Mouse (Mus musculus) megakaryocyte, embryonic 14.5 days (primary cell): Measurements from ENCODE around the gene Mgarp. TPM values are rescaled to one million over a fixed set of nuclear protein-coding genes. Genes with fewer than 3 reads are reported as not detected.

Experiments used
- H3K27me3 ChIP-seq: replicated peaks from 2 replicates; pipeline ENCODE3; 2012; ENCODE audit warnings: inconsistent platforms
- H3K36me3 ChIP-seq: replicated peaks from 2 replicates; pipeline ENCODE3; 2012; ENCODE audit warnings: low read length, inconsistent platforms, mixed read lengths
- H3K4me1 ChIP-seq: 2 replicates; pipeline ENCODE4 v1.6.1; 2012; ENCODE audit warnings: inconsistent platforms
- H3K4me3 ChIP-seq: replicated peaks from 2 replicates; pipeline ENCODE3; 2012; ENCODE audit warnings: moderate library complexity, mild to moderate bottlenecking, inconsistent platforms
- H3K9me3 ChIP-seq: 2 replicates; pipeline ENCODE4 v1.6.1; 2012; ENCODE audit warnings: inconsistent platforms
- FLI1 ChIP-seq: IDR thresholded peaks from 2 replicates; pipeline ENCODE4 v1.6.1; 2012; ENCODE audit warnings: low read length, inconsistent platforms, mixed read lengths
- GATA1 ChIP-seq: IDR thresholded peaks from 3 replicates; pipeline ENCODE4 v1.6.1; 2012; ENCODE audit warnings: mixed read lengths, low read length, inconsistent platforms, borderline replicate concordance
- polyA plus RNA-seq: library from polyadenylated mRNA; stranded (reverse); fragments of >175 nt; gene quantifications from 2 replicates; pipeline ENCODE4 v1.2.3, GENCODE M21; 2012; ENCODE audit warnings: low replicate concordance; ENCODE audit not compliant: insufficient read depth

Gene Mgarp
- polyA plus RNA-seq, 1 experiment = 6.5 TPM

GRCm38 (mm10) chr3:51372883-51373282 is 23.7 kb downstream of the Mgarp start:
- H3K4me3 ChIP-seq = peak overlapping the region; percentile 85

GRCm38 (mm10) chr3:51371826-51372225 is 24.7 kb downstream of the Mgarp start:
- H3K9me3 ChIP-seq = no peaks in the 10 kb centered on the region; the same call in 1 of the 2 replicates
- peaks cover 30% of the 10 kb centered on the region for H3K4me1 ChIP-seq
- TF ChIP-seq FLI1 (no peak), GATA1 (no peak)
- H3K4me3 ChIP-seq = no peak overlapping the region
- peaks cover 9% of the 10 kb centered on the region for H3K27me3 ChIP-seq
- H3K36me3 ChIP-seq = no peaks in the 10 kb centered on the region

More at GRCm38 (mm10) chr3:51372883-51373282, 23.7 kb downstream of the Mgarp start:
- Histone ChIP-seq H3K36me3 (no peaks in the 10 kb centered on the region), H3K27me3 (peaks cover 6% of the 10 kb centered on the region), H3K9me3 (no peaks in the 10 kb centered on the region), H3K4me1 (peaks cover 31% of the 10 kb centered on the region)
- TF ChIP-seq FLI1 (no peak), GATA1 (no peak)

GRCm38 (mm10) chr3:51368011-51368410 is 28.5 kb downstream of the Mgarp start:
- Histone ChIP-seq H3K27me3 (peaks cover 16% of the 10 kb centered on the region), H3K4me1 (peaks cover 40% of the 10 kb centered on the region), H3K9me3 (peaks cover 8% of the 10 kb centered on the region), H3K4me3 (no peak overlapping the region), H3K36me3 (no peaks in the 10 kb centered on the region)
- TF ChIP-seq GATA1 (no peak), FLI1 (no peak)

DNA sequence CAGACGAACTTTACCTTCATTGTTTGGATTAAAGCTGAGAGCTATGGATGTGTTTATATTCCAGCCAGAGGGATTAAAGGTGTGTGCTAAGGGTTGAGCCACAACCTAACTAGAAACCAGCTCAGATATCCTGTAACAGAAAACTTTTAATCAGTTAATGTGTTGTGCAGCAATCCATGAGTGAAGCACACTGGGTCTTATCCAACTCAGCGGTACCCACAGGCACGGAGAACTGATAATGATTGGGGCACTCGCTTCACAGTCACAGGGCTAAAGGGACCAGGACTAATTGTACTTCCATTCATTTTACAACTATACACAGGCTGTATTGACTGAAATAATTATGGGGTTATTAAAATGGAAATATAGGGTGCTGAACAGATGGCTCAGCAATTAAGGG is 29.6 kb downstream of the Mgarp start:
- no peak overlapping the region for H3K4me3 ChIP-seq
- no peaks in the 10 kb centered on the region for H3K36me3 ChIP-seq
- no peak for TF ChIP-seq FLI1
- no peak for TF ChIP-seq GATA1
- peaks cover 40% of the 10 kb centered on the region for H3K4me1 ChIP-seq
- H3K27me3 ChIP-seq = peaks cover 16% of the 10 kb centered on the region
- peaks cover 8% of the 10 kb centered on the region for H3K9me3 ChIP-seq

- TF ChIP-seq GATA1 (no peak), FLI1 (no peak)
- Histone ChIP-seq H3K4me3 (peak overlapping the region; percentile 91), H3K9me3 (peaks cover 12% of the 10 kb centered on the region), H3K27me3 (peaks cover 16% of the 10 kb centered on the region), H3K4me1 (peaks cover 48% of the 10 kb centered on the region), H3K36me3 (no peaks in the 10 kb centered on the region)
Observed at GRCm38 (mm10) chr3:51365517-51365882, 31.0 kb downstream of the Mgarp start.

GRCm38 (mm10) chr3:51364703-51365516 is 31.6 kb downstream of the Mgarp start:
- Histone ChIP-seq H3K9me3 (peaks cover 12% of the 10 kb centered on the region), H3K4me3 (peak overlapping the region; percentile 91), H3K4me1 (peaks cover 46% of the 10 kb centered on the region), H3K27me3 (peaks cover 16% of the 10 kb centered on the region), H3K36me3 (no peaks in the 10 kb centered on the region)
- TF ChIP-seq FLI1 (no peak), GATA1 (peak; percentile 33; the same call in 1 of the 3 replicates)

GRCm38 (mm10) chr3:51361066-51361465 is 35.5 kb downstream of the Mgarp start:
- Histone ChIP-seq H3K27me3 (peaks cover 2% of the 10 kb centered on the region), H3K4me3 (no peak overlapping the region), H3K9me3 (peaks cover 5% of the 10 kb centered on the region; the same call in 1 of the 2 replicates), H3K4me1 (peaks cover 74% of the 10 kb centered on the region), H3K36me3 (no peaks in the 10 kb centered on the region)
- TF ChIP-seq FLI1 (no peak), GATA1 (no peak)

DNA sequence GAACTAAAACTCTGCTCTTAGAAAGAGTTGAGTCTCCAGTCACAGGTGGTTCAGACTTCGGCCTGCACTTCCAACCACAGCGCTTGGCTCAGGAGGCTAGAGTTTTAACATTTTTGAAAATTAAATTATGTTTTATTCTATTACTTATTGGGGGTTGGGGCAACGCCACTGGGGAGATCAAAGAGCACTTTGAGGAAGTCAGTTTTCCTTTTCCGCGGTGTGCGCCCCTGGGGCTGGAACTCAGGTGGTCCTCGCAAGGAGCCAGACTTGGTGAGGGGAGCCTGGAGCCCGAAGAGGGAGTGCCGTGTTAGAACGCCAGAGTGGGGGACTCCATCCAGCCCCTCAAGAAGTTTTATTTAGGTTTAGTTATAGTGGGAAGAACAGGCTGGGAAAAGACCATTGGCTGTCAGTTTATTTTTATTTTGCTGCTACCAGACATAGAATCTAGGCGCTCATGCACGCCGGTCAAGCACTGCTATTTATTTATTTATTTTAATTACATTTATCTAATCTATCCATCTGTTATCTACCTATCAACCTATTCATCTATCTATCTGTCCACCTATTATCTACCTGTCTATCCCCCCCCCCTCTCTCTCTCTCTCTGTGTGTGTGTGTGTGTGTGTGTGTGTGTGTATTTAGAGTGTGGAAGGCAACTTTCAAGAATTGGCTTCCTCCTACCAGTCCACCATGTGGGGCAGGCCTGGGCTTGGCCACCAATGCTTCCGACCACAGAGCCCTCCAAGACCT is 36.8 kb downstream of the Mgarp start:
- Histone ChIP-seq H3K4me1 (peaks cover 63% of the 10 kb centered on the region), H3K27me3 (peaks cover 2% of the 10 kb centered on the region), H3K36me3 (no peaks in the 10 kb centered on the region), H3K9me3 (peaks cover 4% of the 10 kb centered on the region; the same call in 1 of the 2 replicates), H3K4me3 (peak overlapping the region; percentile 96)
- TF ChIP-seq FLI1 = no peak
- no peak for TF ChIP-seq GATA1

GRCm38 (mm10) chr3:51358660-51359557 is 37.6 kb downstream of the Mgarp start:
- peaks cover under 1% of the 10 kb centered on the region for H3K27me3 ChIP-seq
- no peaks in the 10 kb centered on the region for H3K36me3 ChIP-seq
- H3K9me3 ChIP-seq = peaks cover 5% of the 10 kb centered on the region; the same call in 1 of the 2 replicates
- peaks cover 57% of the 10 kb centered on the region for H3K4me1 ChIP-seq
- TF ChIP-seq GATA1 (no peak), FLI1 (no peak)
- peak overlapping the region; percentile 96 for H3K4me3 ChIP-seq
